Mouse (Mus musculus): Measurements from ENCODE around the gene Romo1. TPM values are rescaled to one million over a fixed set of nuclear protein-coding genes. Genes with fewer than 3 reads are reported as not detected.

Gene Romo1
- 119 TPM for polyA plus RNA-seq (2017; shearing (Covaris generic))

GRCm38 (mm10) chr2:156143953-156144724 is at the start of gene Romo1, which contains the start of gene Nfs1:
Gene Romo1 (plus strand): TSS chr2:156144039.
Gene Nfs1 (minus strand): TSS chr2:156144186.

GRCm38 (mm10) chr2:156111358-156112079 is 32.3 kb upstream of the Romo1 start, which contains the start of the genes Cpne1 and Rbm12:
Gene Cpne1 (minus strand): TSS chr2:156111965.
Gene Rbm12 (minus strand): TSS chr2:156111978.

GRCm38 (mm10) chr2:156126992-156127391 is 16.8 kb upstream of the Romo1 start, which contains the start of gene Gm28036:
Gene Gm28036 (minus strand): TSS chr2:156127092.

GRCm38 (mm10) chr2:156180094-156180821 is 36.4 kb downstream of the Romo1 start, which contains the start of gene Rbm39:
Gene Rbm39 (minus strand): TSS chr2:156180238.

Other genes starting within 250 kb of the Romo1 start
- gene Uqcc1, start 213.7 kb upstream of the Romo1 start, polyA plus RNA-seq (2017; shearing (Covaris generic)), result 45.5 TPM
- not detected for gene Gm15557, start 203.3 kb upstream of the Romo1 start, polyA plus RNA-seq (2017; shearing (Covaris generic))
- not detected for gene Gdf5, start 198.7 kb upstream of the Romo1 start, polyA plus RNA-seq (2017; shearing (Covaris generic))
- 19.3 TPM for gene Cep250, start 187.6 kb upstream of the Romo1 start, polyA plus RNA-seq (2017; shearing (Covaris generic))
- gene 6430550D23Rik, start 136.1 kb upstream of the Romo1 start, polyA plus RNA-seq (2017; shearing (Covaris generic)), result 2.7 TPM
- gene Ergic3, start 136.0 kb upstream of the Romo1 start, polyA plus RNA-seq (2017; shearing (Covaris generic)), result 78.5 TPM
- not detected for gene Fer1l4, start 91.1 kb upstream of the Romo1 start, polyA plus RNA-seq (2017; shearing (Covaris generic))
- 3.5 TPM for gene Spag4, start 78.9 kb upstream of the Romo1 start, polyA plus RNA-seq (2017; shearing (Covaris generic))
- gene Cpne1, start 32.1 kb upstream of the Romo1 start, polyA plus RNA-seq (2017; shearing (Covaris generic)), result 64.8 TPM
- 54.4 TPM for gene Rbm12, start 32.1 kb upstream of the Romo1 start, polyA plus RNA-seq (2017; shearing (Covaris generic))
- 24.9 TPM for gene Gm28036, start 16.9 kb upstream of the Romo1 start, polyA plus RNA-seq (2017; shearing (Covaris generic))
- 38.9 TPM for gene Nfs1, start 147 bp downstream of the Romo1 start, polyA plus RNA-seq (2017; shearing (Covaris generic))
- gene Rbm39, start 36.2 kb downstream of the Romo1 start, polyA plus RNA-seq (2017; shearing (Covaris generic)), result 1,761 TPM
- gene Phf20, start 52.4 kb downstream of the Romo1 start, polyA plus RNA-seq (2017; shearing (Covaris generic)), result 97.4 TPM
- 4.4 TPM for gene Cnbd2, start 168.3 kb downstream of the Romo1 start, polyA plus RNA-seq (2017; shearing (Covaris generic))
- 97.1 TPM for gene Scand1, start 168.7 kb downstream of the Romo1 start, polyA plus RNA-seq (2017; shearing (Covaris generic))

All from naive thymus-derived CD4-positive, alpha-beta T cell, adult 5 months (primary cell).